Mouse (Mus musculus) neural tube, embryonic 15.5 days (tissue): Measurements from ENCODE around the gene Cdk10. TPM values are rescaled to one million over a fixed set of nuclear protein-coding genes. Genes with fewer than 3 reads are reported as not detected.
A peak's percentile ranks its signal among the peaks of the same experiment; 100 is the strongest.

Experiments
- ATAC-seq: fragments of 200-750 bp; cut with Nextera tagmentation; 2 replicates; pipeline ENCODE4 v1.8.0; 2017; ENCODE audit warnings: mild to moderate bottlenecking, moderate TSS enrichment, moderate library complexity; ENCODE audit not compliant: low FRiP score
- H3K27ac ChIP-seq: fragments of 300-500 bp; sonication (generic); replicated peaks from 2 replicates; pipeline ENCODE4 v1.5.1; 2015; ENCODE audit warnings: mild to moderate bottlenecking, inconsistent platforms
- H3K27me3 ChIP-seq: fragments of 300-500 bp; sonication (generic); replicated peaks from 2 replicates; pipeline ENCODE4 v1.6.1; 2015; ENCODE audit warnings: inconsistent platforms
- H3K36me3 ChIP-seq: fragments of 300-500 bp; sonication (generic); 2 replicates; pipeline ENCODE4 v1.6.1; 2015; ENCODE audit warnings: inconsistent platforms
- H3K4me1 ChIP-seq: fragments of 300-500 bp; sonication (generic); 2 replicates; pipeline ENCODE4 v1.6.1; 2015; ENCODE audit warnings: inconsistent platforms
- H3K4me2 ChIP-seq: fragments of 300-500 bp; sonication (generic); 2 replicates; pipeline ENCODE4 v1.6.1; 2015; ENCODE audit warnings: inconsistent platforms, mild to moderate bottlenecking, moderate library complexity
- H3K4me3 ChIP-seq: fragments of 300-500 bp; sonication (generic); replicated peaks from 2 replicates; pipeline ENCODE4 v1.5.1; 2015; ENCODE audit warnings: mild to moderate bottlenecking, inconsistent platforms
- H3K9ac ChIP-seq: fragments of 300-500 bp; sonication (generic); replicated peaks from 2 replicates; pipeline ENCODE4 v1.6.1; 2015; ENCODE audit warnings: mild to moderate bottlenecking, inconsistent platforms
- H3K9me3 ChIP-seq: fragments of 300-500 bp; sonication (generic); replicated peaks from 2 replicates; pipeline ENCODE4 v1.6.1; 2016; ENCODE audit warnings: inconsistent platforms
- WGBS: fragments of 180-500 bp; shearing (Covaris S2); methylation state at CpG from one replicate; pipeline ENCODE4 v1.1.7; 2015; ENCODE audit warnings: mixed read lengths; 5-methylcytosine and 5-hydroxymethylcytosine counted together
- polyA plus RNA-seq: library from polyadenylated mRNA; unstranded; fragments of >200 nt; fragmentation: Nextera tagmentation; extraction: Ambion mirVana; gene quantifications from 2 replicates; pipeline ENCODE4 v1.2.1, GENCODE M21; 2015

Gene Cdk10
- polyA plus RNA-seq, 1 experiment from 2014 or later = 42.3 TPM

DNA sequence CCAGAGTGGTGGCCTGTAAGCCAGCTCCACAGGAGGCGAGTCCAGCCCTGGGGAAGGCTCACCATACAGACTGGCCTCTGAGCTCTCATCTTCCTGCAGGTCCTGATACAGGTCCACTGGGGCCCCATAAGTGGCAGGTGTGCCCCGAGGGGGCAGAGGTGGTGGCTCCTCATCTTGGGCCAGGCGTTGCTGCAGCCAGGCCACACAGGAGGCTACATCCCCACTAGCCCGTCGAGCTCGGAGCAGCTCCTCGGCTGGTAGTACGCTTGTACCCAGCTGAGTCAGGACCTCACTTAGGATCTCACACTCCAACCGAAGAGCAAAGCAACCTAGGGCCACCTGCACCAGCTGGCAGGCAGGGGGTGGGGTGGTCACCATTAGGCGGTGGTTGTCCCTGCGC, 9.1 kb downstream of the Cdk10 start:
- Histone ChIP-seq H3K9me3 (no peaks in the 10 kb centered on the region), H3K4me1 (peaks cover 30% of the 10 kb centered on the region), H3K9ac (no peak overlapping the region), H3K27me3 (peaks cover 23% of the 10 kb centered on the region; the same call in 1 of the 2 replicates), H3K4me3 (no peak overlapping the region), H3K27ac (no peak overlapping the region), H3K36me3 (peaks cover 12% of the 10 kb centered on the region), H3K4me2 (no peak overlapping the region)
- 83% methylated on average over 11 of the region's 11 CpGs for WGBS
- no peak for ATAC-seq

GRCm38 (mm10) chr8:123234918-123235519, 10.4 kb downstream of the Cdk10 start:
- peaks cover 3% of the 10 kb centered on the region; the same call in 1 of the 2 replicates for H3K36me3 ChIP-seq
- no peaks in the 10 kb centered on the region for H3K9me3 ChIP-seq
- peak overlapping the region; percentile 58 for H3K9ac ChIP-seq
- no peak overlapping the region for H3K27ac ChIP-seq
- WGBS = 33% methylated on average over 13 of the region's 13 CpGs
- ATAC-seq = 0 out of 2 replicates have a peak, but pooled peaks have one; percentile 11
- H3K27me3 ChIP-seq = peaks cover 23% of the 10 kb centered on the region; the same call in 1 of the 2 replicates
- peaks cover 30% of the 10 kb centered on the region for H3K4me1 ChIP-seq
- peak overlapping the region; percentile 48 for H3K4me3 ChIP-seq
- H3K4me2 ChIP-seq = peak overlapping the region; percentile 83

- 0 out of 2 replicates have a peak within 1 kb of the TSS, but pooled peaks have one; percentile 7 for H3K27ac ChIP-seq
Measured at GRCm38 (mm10) chr8:123235520-123236497, 11.2 kb downstream of the Cdk10 start, which contains the start of gene Spata2l. TSS of gene Spata2l (minus strand) at chr8:123236233.

GRCm38 (mm10) chr8:123239398-123239797, 14.8 kb downstream of the Cdk10 start:
- Histone ChIP-seq H3K27me3 (peaks cover 13% of the 10 kb centered on the region; the same call in 1 of the 2 replicates), H3K4me1 (peaks cover 22% of the 10 kb centered on the region), H3K36me3 (peaks cover 28% of the 10 kb centered on the region), H3K27ac (no peak overlapping the region), H3K9me3 (no peaks in the 10 kb centered on the region), H3K4me2 (no peak overlapping the region), H3K4me3 (no peak overlapping the region), H3K9ac (no peak overlapping the region)
- ATAC-seq = no peak
- WGBS = 81% methylated on average over 10 of the region's 10 CpGs

More at GRCm38 (mm10) chr8:123235520-123236497, 11.2 kb downstream of the Cdk10 start, which contains the start of gene Spata2l:
- peaks cover 23% of the 10 kb centered on the region; the same call in 1 of the 2 replicates for H3K27me3 ChIP-seq
- H3K9ac ChIP-seq = peak within 1 kb of the TSS; percentile 58
- peaks cover 30% of the 10 kb centered on the region for H3K4me1 ChIP-seq
- peak; percentile 88 for ATAC-seq
- no peaks in the 10 kb centered on the region for H3K9me3 ChIP-seq
- no peaks in the 10 kb centered on the region for H3K36me3 ChIP-seq
- H3K4me3 ChIP-seq = peak within 1 kb of the TSS; percentile 48
- 2% methylated on average over 57 of the region's 57 CpGs for WGBS
- peak within 1 kb of the TSS; percentile 83 for H3K4me2 ChIP-seq

DNA sequence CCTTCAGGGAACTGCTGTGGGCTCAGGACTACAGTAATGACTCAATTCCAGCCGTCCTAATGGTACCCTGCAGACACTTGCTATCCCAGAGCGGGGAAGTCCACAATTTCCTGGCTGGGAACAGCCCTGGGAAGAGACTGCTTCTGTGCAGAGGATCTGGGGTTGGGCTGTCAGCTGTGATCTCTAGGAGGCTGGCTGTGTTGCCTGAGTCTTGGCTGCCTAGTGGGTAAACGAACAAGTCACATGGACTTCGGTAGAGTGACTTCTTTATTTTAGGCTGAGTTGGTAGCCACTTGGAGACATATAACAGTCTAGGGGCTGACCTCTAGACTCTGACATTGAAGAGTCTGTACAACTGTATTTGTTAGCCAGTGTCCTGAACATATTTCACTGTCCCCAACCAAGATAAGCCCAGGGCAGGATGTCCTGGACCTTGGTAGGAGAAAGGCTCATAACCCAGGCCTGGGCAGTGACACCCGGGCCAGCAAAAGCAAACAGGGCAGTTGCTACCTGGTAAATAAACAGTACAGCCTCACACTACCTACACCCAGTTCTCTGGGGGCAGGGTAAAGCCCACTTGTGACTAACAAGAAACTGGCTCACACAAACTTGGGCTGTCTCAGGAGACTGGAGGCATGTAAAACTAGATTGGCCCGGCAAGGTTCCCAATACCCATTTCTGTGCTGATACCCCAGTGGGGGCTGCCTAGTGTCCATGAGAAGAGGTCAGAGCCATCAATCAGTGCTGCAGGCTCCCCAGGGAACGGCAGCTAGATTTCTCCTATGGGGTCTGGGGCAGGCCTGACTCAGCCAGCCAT, 17.7 kb downstream of the Cdk10 start:
- Histone ChIP-seq H3K9ac (no peak overlapping the region), H3K9me3 (no peaks in the 10 kb centered on the region), H3K4me3 (no peak overlapping the region), H3K36me3 (peaks cover 58% of the 10 kb centered on the region), H3K4me2 (no peak overlapping the region), H3K27ac (no peak overlapping the region), H3K27me3 (no peaks in the 10 kb centered on the region), H3K4me1 (no peaks in the 10 kb centered on the region)
- no peak for ATAC-seq
- 85% methylated on average over 7 of the region's 7 CpGs for WGBS

DNA sequence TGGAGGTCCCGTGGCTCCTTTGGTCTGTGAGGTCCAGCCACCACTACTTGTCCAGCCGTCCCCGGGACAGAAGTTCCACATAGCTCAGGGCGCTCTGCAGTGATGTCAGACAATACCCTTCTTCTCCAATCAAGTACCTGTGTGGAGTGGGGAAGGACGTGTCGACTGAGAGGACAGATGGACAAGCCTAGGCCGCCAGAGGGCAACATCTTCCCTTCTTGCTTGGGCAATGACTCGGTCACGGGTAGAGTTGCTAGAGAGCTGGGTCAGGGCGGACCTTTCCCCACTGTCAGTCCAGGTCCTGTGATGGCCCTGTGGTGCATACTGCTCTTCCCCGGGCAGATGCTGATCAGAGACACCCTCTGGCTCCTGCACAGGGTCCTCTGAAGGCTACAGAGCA, 18.4 kb downstream of the Cdk10 start:
- Histone ChIP-seq H3K4me1 (no peaks in the 10 kb centered on the region), H3K36me3 (peaks cover 65% of the 10 kb centered on the region), H3K9me3 (no peaks in the 10 kb centered on the region), H3K27me3 (no peaks in the 10 kb centered on the region), H3K4me3 (no peak overlapping the region), H3K9ac (no peak overlapping the region), H3K4me2 (no peak overlapping the region), H3K27ac (no peak overlapping the region)
- WGBS = 69% methylated on average over 11 of the region's 11 CpGs
- 0 out of 2 replicates have a peak, but pooled peaks have one; percentile 8 for ATAC-seq

- no peak overlapping the region for H3K4me2 ChIP-seq
- no peak overlapping the region for H3K4me3 ChIP-seq
- H3K9ac ChIP-seq = no peak overlapping the region
- no peaks in the 10 kb centered on the region for H3K9me3 ChIP-seq
- 88% methylated on average over 4 of the region's 4 CpGs for WGBS
- H3K27ac ChIP-seq = no peak overlapping the region
- no peaks in the 10 kb centered on the region for H3K27me3 ChIP-seq
- no peak for ATAC-seq
- H3K36me3 ChIP-seq = peaks cover 78% of the 10 kb centered on the region
- H3K4me1 ChIP-seq = no peaks in the 10 kb centered on the region
Measured at GRCm38 (mm10) chr8:123244382-123244781, 19.7 kb downstream of the Cdk10 start.

DNA sequence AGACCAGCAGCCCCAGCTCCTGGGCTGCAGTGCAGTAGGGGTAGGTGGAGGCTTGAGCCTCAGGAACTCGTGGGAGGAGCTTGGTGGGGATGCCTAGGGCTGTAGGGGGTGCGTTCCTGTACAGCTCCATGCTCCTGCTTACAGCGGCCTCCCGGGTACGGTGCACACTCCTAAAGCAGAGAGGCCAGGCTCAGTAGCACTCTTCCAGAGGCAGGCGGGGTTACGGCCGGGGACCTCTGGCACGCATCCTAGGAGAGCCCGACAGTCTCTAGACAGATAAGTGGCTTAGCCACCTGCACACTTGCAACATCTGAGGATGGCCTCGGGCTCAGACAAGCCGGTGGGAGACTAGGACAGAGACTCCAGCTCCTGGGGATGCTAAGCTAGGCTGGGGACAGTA, 20.9 kb downstream of the Cdk10 start:
- H3K4me3 ChIP-seq = no peak overlapping the region
- H3K27ac ChIP-seq = no peak overlapping the region
- H3K27me3 ChIP-seq = no peaks in the 10 kb centered on the region
- H3K9ac ChIP-seq = no peak overlapping the region
- 92% methylated on average over 12 of the region's 12 CpGs for WGBS
- H3K4me2 ChIP-seq = no peak overlapping the region
- no peaks in the 10 kb centered on the region for H3K9me3 ChIP-seq
- H3K4me1 ChIP-seq = no peaks in the 10 kb centered on the region
- H3K36me3 ChIP-seq = peaks cover 90% of the 10 kb centered on the region
- ATAC-seq = no peak

DNA sequence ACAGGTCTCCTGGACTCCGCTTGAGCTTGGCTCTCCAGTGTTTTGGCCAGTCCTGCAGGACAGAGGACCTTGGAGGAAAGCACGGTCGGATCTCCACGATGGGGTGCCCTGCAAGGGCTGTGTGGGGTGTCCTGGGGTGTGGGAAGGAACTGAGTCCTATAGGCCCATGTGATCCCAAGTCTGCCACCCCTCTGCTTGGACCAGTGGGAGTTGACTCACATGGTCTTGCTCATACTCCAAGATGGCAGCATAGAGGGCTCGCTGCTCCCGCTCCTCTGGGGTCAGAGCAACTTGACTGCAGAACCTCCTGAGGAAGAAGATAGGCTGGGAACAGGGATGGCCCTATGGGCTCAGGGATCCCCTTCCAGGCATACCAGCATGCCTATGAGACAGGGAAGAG, 23.1 kb downstream of the Cdk10 start:
- no peaks in the 10 kb centered on the region for H3K27me3 ChIP-seq
- H3K4me2 ChIP-seq = no peak overlapping the region
- ATAC-seq = no peak
- H3K27ac ChIP-seq = no peak overlapping the region
- 94% methylated on average over 6 of the region's 6 CpGs for WGBS
- peaks cover 91% of the 10 kb centered on the region for H3K36me3 ChIP-seq
- peaks cover 11% of the 10 kb centered on the region for H3K4me1 ChIP-seq
- H3K9me3 ChIP-seq = no peaks in the 10 kb centered on the region
- no peak overlapping the region for H3K9ac ChIP-seq
- H3K4me3 ChIP-seq = no peak overlapping the region

DNA sequence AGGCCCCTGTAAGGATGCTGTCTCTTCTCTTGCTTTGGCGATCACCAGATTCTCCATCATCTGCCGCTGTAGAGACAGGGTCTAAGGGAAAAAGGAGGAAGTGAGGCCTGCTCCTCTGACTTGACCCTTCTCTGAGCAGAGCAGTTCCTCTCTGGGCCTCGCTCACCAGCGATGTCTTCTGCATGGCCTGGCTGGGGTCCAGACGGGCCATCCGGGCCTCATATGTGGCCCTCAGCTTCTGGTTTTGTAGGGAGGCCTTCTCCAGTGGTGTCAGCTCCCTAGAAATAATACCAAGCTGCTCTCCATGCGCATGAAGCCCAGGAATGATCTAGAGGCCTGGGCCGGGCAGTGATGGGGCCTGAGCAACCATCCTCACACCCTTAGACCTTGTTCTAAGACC, 24.0 kb downstream of the Cdk10 start:
- Histone ChIP-seq H3K4me3 (no peak overlapping the region), H3K9me3 (no peaks in the 10 kb centered on the region), H3K27ac (no peak overlapping the region), H3K4me2 (no peak overlapping the region), H3K36me3 (peaks cover 83% of the 10 kb centered on the region), H3K9ac (no peak overlapping the region), H3K4me1 (peaks cover 18% of the 10 kb centered on the region), H3K27me3 (no peaks in the 10 kb centered on the region)
- WGBS = 93% methylated on average over 8 of the region's 8 CpGs
- no peak for ATAC-seq

DNA sequence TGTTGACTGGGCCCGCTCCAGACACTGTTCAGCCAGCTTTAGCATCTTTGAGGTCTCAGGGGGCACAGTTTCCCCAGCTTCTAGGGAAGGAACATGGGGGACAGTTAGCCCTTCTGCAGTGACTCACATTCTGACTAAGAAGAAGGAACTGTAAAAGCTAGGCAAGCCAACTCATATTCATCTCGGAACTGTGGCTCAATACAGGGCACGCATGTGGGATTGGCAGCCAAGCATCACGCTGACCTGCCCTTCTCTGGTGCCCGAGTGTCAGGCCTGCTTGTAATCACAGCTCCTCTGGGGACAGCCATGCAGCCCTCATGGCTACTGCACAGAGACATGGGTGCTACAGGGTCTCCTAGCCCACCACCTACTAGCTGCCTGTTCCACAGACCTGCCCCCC, 26.3 kb downstream of the Cdk10 start:
- no peaks in the 10 kb centered on the region for H3K27me3 ChIP-seq
- no peak overlapping the region for H3K4me2 ChIP-seq
- H3K9ac ChIP-seq = no peak overlapping the region
- H3K27ac ChIP-seq = no peak overlapping the region
- H3K4me1 ChIP-seq = peaks cover 31% of the 10 kb centered on the region
- H3K9me3 ChIP-seq = no peaks in the 10 kb centered on the region
- H3K36me3 ChIP-seq = peaks cover 64% of the 10 kb centered on the region
- ATAC-seq = no peak
- 96% methylated on average over 5 of the region's 5 CpGs for WGBS
- H3K4me3 ChIP-seq = no peak overlapping the region
